Mouse (Mus musculus) forebrain, embryonic 11.5 days (tissue): ENCODE data around the gene Fam118b. TPM values are rescaled to one million over a fixed set of nuclear protein-coding genes. Genes with fewer than 3 reads are reported as not detected.

Experiments used
- ATAC-seq: fragments of 200-750 bp; cut with Nextera tagmentation; replicated peaks from 2 replicates; pipeline ENCODE4 v1.8.0; 2017; ENCODE audit warnings: moderate TSS enrichment; ENCODE audit not compliant: low FRiP score
- DNase-seq: peaks from one replicate; pipeline ENCODE4 v3.0.0-alpha.2; 2017; ENCODE audit warnings: low spot score
- H3K27ac ChIP-seq: fragments of 300-500 bp; sonication (generic); 2 replicates; pipeline ENCODE4 v1.5.1; 2014; ENCODE audit warnings: low read depth, low read length
- H3K27me3 ChIP-seq: fragments of 300-500 bp; sonication (generic); 2 replicates; pipeline ENCODE4 v1.6.1; 2014; ENCODE audit warnings: mild to moderate bottlenecking, low read length, mixed read lengths; ENCODE audit not compliant: control insufficient read depth, insufficient read depth
- H3K36me3 ChIP-seq: fragments of 300-500 bp; sonication (generic); 2 replicates; pipeline ENCODE4 v1.6.1; 2014; ENCODE audit warnings: mild to moderate bottlenecking, low read length, moderate library complexity, mixed read lengths; ENCODE audit not compliant: control insufficient read depth, insufficient read depth
- H3K4me1 ChIP-seq: fragments of 300-500 bp; sonication (generic); replicated peaks from 2 replicates; pipeline ENCODE4 v1.6.1; 2014; ENCODE audit warnings: low read length, mixed read lengths; ENCODE audit not compliant: control insufficient read depth, insufficient read depth
- H3K4me2 ChIP-seq: fragments of 300-500 bp; sonication (generic); 2 replicates; pipeline ENCODE4 v1.6.1; 2014; ENCODE audit warnings: low read depth, mild to moderate bottlenecking, low read length, moderate library complexity, mixed read lengths; ENCODE audit not compliant: severe bottlenecking
- H3K4me3 ChIP-seq: fragments of 300-500 bp; sonication (generic); 2 replicates; pipeline ENCODE4 v1.5.1; 2014; ENCODE audit warnings: low read depth, low read length
- H3K9ac ChIP-seq: fragments of 300-500 bp; sonication (generic); 2 replicates; pipeline ENCODE4 v1.6.1; 2014; ENCODE audit warnings: low read length
- H3K9me3 ChIP-seq: fragments of 300-500 bp; sonication (generic); 2 replicates; pipeline ENCODE4 v1.6.1; 2016; ENCODE audit warnings: low read length, mixed read lengths; ENCODE audit not compliant: control insufficient read depth
- WGBS: fragments of 180-500 bp; shearing (Covaris S2); extraction: QIAGEN DNeasy Blood & Tissue Kit; methylation state at CpG from one replicate; pipeline ENCODE4 v1.1.7; 2014; 5-methylcytosine and 5-hydroxymethylcytosine counted together
- polyA plus RNA-seq: library from polyadenylated mRNA; unstranded; fragments of >200 nt; fragmentation: Nextera tagmentation; extraction: Ambion mirVana; gene quantifications from 2 replicates; pipeline ENCODE4 v1.2.1, GENCODE M21; 2014

Fam118b gene
- polyA plus RNA-seq, 1 experiment from 2014 or later = 75.4 TPM

- Histone ChIP-seq H3K4me3 (no peak overlapping the region), H3K4me1 (no peaks in the 10 kb centered on the region), H3K27me3 (no peaks in the 10 kb centered on the region), H3K27ac (no peak overlapping the region), H3K36me3 (no peaks in the 10 kb centered on the region), H3K9ac (no peak overlapping the region), H3K9me3 (no peaks in the 10 kb centered on the region), H3K4me2 (no peak overlapping the region)
- ATAC-seq (no peak), DNase-seq (no peak)
These were observed 18.1 kb downstream of the Fam118b start for GRCm38 (mm10) chr9:35249476-35249875.

GRCm38 (mm10) chr9:35247405-35247804, 20.2 kb downstream of the Fam118b start:
- H3K36me3 ChIP-seq = no peaks in the 10 kb centered on the region
- no peaks in the 10 kb centered on the region for H3K27me3 ChIP-seq
- no peak for DNase-seq
- no peak overlapping the region for H3K27ac ChIP-seq
- no peaks in the 10 kb centered on the region for H3K9me3 ChIP-seq
- H3K9ac ChIP-seq = no peak overlapping the region
- H3K4me3 ChIP-seq = no peak overlapping the region
- no peaks in the 10 kb centered on the region for H3K4me1 ChIP-seq
- no peak for ATAC-seq
- no peak overlapping the region for H3K4me2 ChIP-seq
- WGBS = 95% methylated on average over 2 of the region's 2 CpGs

- 89% methylated on average over 1 of the region's 1 CpGs for WGBS
- Histone ChIP-seq H3K4me2 (no peak overlapping the region), H3K27ac (no peak overlapping the region), H3K9ac (no peak overlapping the region), H3K4me3 (no peak overlapping the region), H3K9me3 (no peaks in the 10 kb centered on the region), H3K36me3 (no peaks in the 10 kb centered on the region), H3K27me3 (no peaks in the 10 kb centered on the region), H3K4me1 (no peaks in the 10 kb centered on the region)
- DNase-seq (no peak), ATAC-seq (no peak)
These were observed 27.9 kb downstream of the Fam118b start for GRCm38 (mm10) chr9:35239734-35240133.

GRCm38 (mm10) chr9:35238915-35239571, 28.6 kb downstream of the Fam118b start:
- Histone ChIP-seq H3K4me1 (no peaks in the 10 kb centered on the region), H3K36me3 (no peaks in the 10 kb centered on the region), H3K27ac (no peak overlapping the region), H3K4me2 (no peak overlapping the region), H3K9me3 (no peaks in the 10 kb centered on the region), H3K9ac (no peak overlapping the region), H3K4me3 (no peak overlapping the region), H3K27me3 (no peaks in the 10 kb centered on the region)
- ATAC-seq (no peak), DNase-seq (no peak)
- WGBS = 85% methylated on average over 6 of the region's 6 CpGs

GRCm38 (mm10) chr9:35238371-35238770, 29.2 kb downstream of the Fam118b start:
- Histone ChIP-seq H3K4me1 (no peaks in the 10 kb centered on the region), H3K9me3 (no peaks in the 10 kb centered on the region), H3K36me3 (no peaks in the 10 kb centered on the region), H3K9ac (no peak overlapping the region), H3K27me3 (no peaks in the 10 kb centered on the region), H3K4me2 (no peak overlapping the region), H3K4me3 (no peak overlapping the region), H3K27ac (no peak overlapping the region)
- WGBS = 90% methylated on average over 1 of the region's 1 CpGs
- ATAC-seq (no peak), DNase-seq (no peak)

- ATAC-seq = no peak
- H3K9me3 ChIP-seq = no peaks in the 10 kb centered on the region
- no peak overlapping the region for H3K4me3 ChIP-seq
- no peak overlapping the region for H3K27ac ChIP-seq
- H3K4me1 ChIP-seq = no peaks in the 10 kb centered on the region
- no peak overlapping the region for H3K4me2 ChIP-seq
- no peak for DNase-seq
- no peaks in the 10 kb centered on the region for H3K27me3 ChIP-seq
- peaks cover 3% of the 10 kb centered on the region; the same call in 1 of the 2 replicates for H3K36me3 ChIP-seq
- 66% methylated on average over 3 of the region's 3 CpGs for WGBS
- H3K9ac ChIP-seq = no peak overlapping the region
These were observed 31.6 kb downstream of the Fam118b start for GRCm38 (mm10) chr9:35235996-35236395.

GRCm38 (mm10) chr9:35228671-35229070, 38.9 kb downstream of the Fam118b start:
- H3K27ac ChIP-seq = no peak overlapping the region
- ATAC-seq (no peak), DNase-seq (no peak)
- no peak overlapping the region for H3K4me2 ChIP-seq
- WGBS = 90% methylated on average over 3 of the region's 3 CpGs
- no peaks in the 10 kb centered on the region for H3K9me3 ChIP-seq
- no peaks in the 10 kb centered on the region for H3K4me1 ChIP-seq
- no peak overlapping the region for H3K9ac ChIP-seq
- H3K36me3 ChIP-seq = peaks cover 3% of the 10 kb centered on the region; the same call in 1 of the 2 replicates
- H3K27me3 ChIP-seq = no peaks in the 10 kb centered on the region
- no peak overlapping the region for H3K4me3 ChIP-seq

- DNase-seq = no peak
- Histone ChIP-seq H3K27me3 (no peaks in the 10 kb centered on the region), H3K9me3 (no peaks in the 10 kb centered on the region), H3K4me2 (no peak overlapping the region), H3K4me3 (no peak overlapping the region), H3K9ac (no peak overlapping the region), H3K36me3 (peaks cover 8% of the 10 kb centered on the region; the same call in 1 of the 2 replicates), H3K27ac (no peak overlapping the region), H3K4me1 (no peaks in the 10 kb centered on the region)
- ATAC-seq = no peak
- WGBS = 93% methylated on average over 3 of the region's 3 CpGs
These were observed 44.1 kb downstream of the Fam118b start for GRCm38 (mm10) chr9:35223466-35223865.

GRCm38 (mm10) chr9:35217963-35218362, 49.6 kb downstream of the Fam118b start:
- Histone ChIP-seq H3K36me3 (peaks cover 24% of the 10 kb centered on the region), H3K4me2 (no peak overlapping the region), H3K9me3 (no peaks in the 10 kb centered on the region), H3K27ac (no peak overlapping the region), H3K27me3 (no peaks in the 10 kb centered on the region), H3K4me3 (no peak overlapping the region), H3K9ac (no peak overlapping the region), H3K4me1 (no peaks in the 10 kb centered on the region)
- DNase-seq (no peak), ATAC-seq (no peak)
- 85% methylated on average over 1 of the region's 1 CpGs for WGBS
